Mouse (Mus musculus): ENCODE measurements around the gene Tpd52l2. TPM values are rescaled to one million over a fixed set of nuclear protein-coding genes. Genes with fewer than 3 reads are reported as not detected.

Gene Tpd52l2
- total RNA-seq, 2 experiments from 2014 or later, result 47.0 to 52.5 TPM

GRCm38 (mm10) chr2:181567338-181567737 lies 70.4 kb downstream of the Tpd52l2 start:
- H3K27ac ChIP-seq, result no peak overlapping the region
- intact Hi-C loops (cut with DNase I), result loop anchor here (5.0 kb wide), 1 partner anchor 155 kb away; no protein-coding TSS in a partner anchor
- DNase-seq, result no peak
- H3K4me3 ChIP-seq, result no peak overlapping the region
- TF ChIP-seq CTCF (IDR thresholded peaks at IDR 0.05), result no peak

Other genes starting within 250 kb of the Tpd52l2 start
- 10 to 100 TPM in 1 of 2 experiments, 1 to 10 TPM in 1; 7.3 to 12.0 TPM for gene Gmeb2, start 209.1 kb upstream of the Tpd52l2 start, total RNA-seq (2021)
- not detected for gene Stmn3, start 182.6 kb upstream of the Tpd52l2 start, total RNA-seq (2021)
- 10 to 100 TPM; 12.0 to 13.0 TPM for gene Rtel1, start 177.4 kb upstream of the Tpd52l2 start, total RNA-seq (2021)
- 10 to 100 TPM; 13.7 to 14.8 TPM for gene Zgpat, start 132.2 kb upstream of the Tpd52l2 start, total RNA-seq (2021)
- gene Arfrp1, start 131.7 kb upstream of the Tpd52l2 start, total RNA-seq (2021), result 10 to 100 TPM; 23.6 to 30.8 TPM
- 1 to 10 TPM; 5.8 to 6.2 TPM for gene Lime1, start 117.1 kb upstream of the Tpd52l2 start, total RNA-seq (2021)
- gene Zbtb46, start 37.7 kb upstream of the Tpd52l2 start, total RNA-seq (2021), result 1 to 10 TPM; 4.9 to 6.7 TPM
- gene Abhd16b, start 3.9 kb upstream of the Tpd52l2 start, total RNA-seq (2021), result not detected
- 10 to 100 TPM; 43.7 to 46.6 TPM for gene Dnajc5, start 23.3 kb downstream of the Tpd52l2 start, total RNA-seq (2021)
- gene Uckl1, start 87.8 kb downstream of the Tpd52l2 start, total RNA-seq (2021), result 10 to 100 TPM; 26.1 to 29.1 TPM
- 10 to 100 TPM; 31.1 to 36.5 TPM for gene Prpf6, start 94.7 kb downstream of the Tpd52l2 start, total RNA-seq (2021)
- gene Zfp512b, start 95.7 kb downstream of the Tpd52l2 start, total RNA-seq (2021), result 10 to 100 TPM; 17.6 to 20.3 TPM
- 1 to 10 TPM; 1.5 to 1.7 TPM for gene Samd10, start 102.1 kb downstream of the Tpd52l2 start, total RNA-seq (2021)
- not detected for gene Gm29797, start 159.9 kb downstream of the Tpd52l2 start, total RNA-seq (2021)
- gene Sox18, start 174.5 kb downstream of the Tpd52l2 start, total RNA-seq (2021), result 10 to 100 TPM; 10.4 to 15.3 TPM
- 1 to 10 TPM; 6.9 to 7.6 TPM for gene Tcea2, start 183.2 kb downstream of the Tpd52l2 start, total RNA-seq (2021)
- 1 to 10 TPM; 2.7 to 2.8 TPM for gene Rgs19, start 196.8 kb downstream of the Tpd52l2 start, total RNA-seq (2021)
- gene Lkaaear1, start 201.3 kb downstream of the Tpd52l2 start, total RNA-seq (2021), result not detected
- gene Oprl1, start 217.9 kb downstream of the Tpd52l2 start, total RNA-seq (2021), result not detected

Measured in gastrocnemius, adult 2 months (tissue).